Mouse (Mus musculus) embryo, embryonic 9.5 days (tissue): ENCODE measurements around the gene Pfn4.
"Not testable (repeated sequence)": the region's sequence is repeated elsewhere in the genome, so short reads cannot be mapped to it uniquely, and the experiment has no call there.

Source experiments
- DNase-seq: peaks from one replicate; pipeline ENCODE4 v3.0.0-alpha.2; 2017; ENCODE audit errors: extremely low spot score

Gene Pfn4

DNA sequence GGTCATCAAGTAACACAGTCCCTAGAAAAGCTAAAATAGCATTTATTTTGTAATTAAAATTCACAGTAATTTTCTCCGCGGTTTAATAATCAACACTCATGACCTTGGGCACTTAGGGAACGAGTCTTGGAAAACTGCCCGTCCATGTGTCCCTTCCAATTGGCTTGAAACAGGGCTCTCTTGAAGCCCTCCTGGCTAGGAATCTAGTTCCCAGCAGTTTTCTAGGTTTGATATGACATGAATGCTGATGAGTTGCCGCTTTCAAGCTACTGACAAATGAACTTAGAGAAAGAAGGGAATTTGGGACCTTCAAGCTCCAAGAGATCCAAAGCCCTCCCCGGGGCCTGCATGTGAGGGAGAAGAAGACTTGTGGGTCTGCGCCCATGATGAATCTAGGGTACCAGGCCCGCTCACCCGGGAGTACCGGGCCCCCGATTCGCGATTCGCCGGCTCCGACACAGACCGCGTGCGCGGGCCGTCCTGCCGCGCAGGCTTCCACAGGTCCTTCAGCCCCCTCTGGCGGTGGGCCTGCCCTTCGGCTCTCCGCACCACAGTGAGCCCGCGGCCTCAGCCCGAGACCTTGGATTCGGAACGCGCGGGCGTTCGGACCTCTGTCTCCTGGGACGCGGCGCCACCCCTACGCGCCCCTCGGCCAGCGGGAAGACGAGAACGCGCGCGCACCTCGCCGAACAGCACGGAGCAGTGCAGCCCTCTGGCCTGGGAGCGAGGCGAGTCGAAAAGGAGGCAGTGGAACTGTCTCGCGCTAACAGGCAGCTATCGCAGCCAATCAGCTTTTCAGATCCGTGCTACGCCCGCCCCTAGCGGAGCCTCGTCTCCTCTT, at the start of gene Pfn4, which contains the start of gene Fam228b:
Pfn4 (plus strand) TSS at position 531 of the 841 bp plus-strand sequence.
Fam228b (minus strand) TSS at position 776 of the 841 bp plus-strand sequence.
- peak; percentile 98 for DNase-seq

DNA sequence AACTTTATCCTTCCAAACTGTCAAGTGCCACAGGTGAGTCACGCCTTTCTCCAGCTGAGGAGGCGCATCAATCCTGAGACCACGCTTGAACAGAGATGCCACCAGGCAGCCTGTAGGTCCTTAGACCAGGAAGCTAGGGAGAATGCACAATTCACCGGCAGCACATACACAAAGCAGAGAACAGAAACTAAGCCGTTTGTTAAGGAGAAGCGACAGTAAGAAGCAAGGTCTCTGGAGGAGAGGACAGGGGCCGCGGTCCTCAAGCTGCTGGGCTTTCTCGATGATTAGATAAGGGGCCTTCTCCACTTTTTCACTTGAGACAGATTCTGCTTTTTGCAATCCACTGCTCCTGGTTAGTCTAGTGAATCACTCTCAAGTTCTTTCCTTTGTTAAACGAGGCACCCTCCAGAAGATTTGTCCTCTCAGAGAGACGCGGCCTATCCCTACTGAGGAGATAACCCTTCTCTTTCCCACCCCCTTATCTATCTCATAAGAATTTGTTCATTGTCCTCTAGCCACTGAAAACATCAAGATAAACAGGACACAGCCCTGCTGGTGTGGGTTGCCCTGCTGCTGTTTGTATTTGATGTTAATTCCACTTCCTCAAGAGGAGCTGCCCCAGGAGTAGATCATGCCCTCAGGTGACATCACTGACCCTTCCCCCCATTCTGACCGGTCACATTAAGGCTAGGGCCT, 49.6 kb upstream of the Pfn4 start:
- no peak for DNase-seq

DNA sequence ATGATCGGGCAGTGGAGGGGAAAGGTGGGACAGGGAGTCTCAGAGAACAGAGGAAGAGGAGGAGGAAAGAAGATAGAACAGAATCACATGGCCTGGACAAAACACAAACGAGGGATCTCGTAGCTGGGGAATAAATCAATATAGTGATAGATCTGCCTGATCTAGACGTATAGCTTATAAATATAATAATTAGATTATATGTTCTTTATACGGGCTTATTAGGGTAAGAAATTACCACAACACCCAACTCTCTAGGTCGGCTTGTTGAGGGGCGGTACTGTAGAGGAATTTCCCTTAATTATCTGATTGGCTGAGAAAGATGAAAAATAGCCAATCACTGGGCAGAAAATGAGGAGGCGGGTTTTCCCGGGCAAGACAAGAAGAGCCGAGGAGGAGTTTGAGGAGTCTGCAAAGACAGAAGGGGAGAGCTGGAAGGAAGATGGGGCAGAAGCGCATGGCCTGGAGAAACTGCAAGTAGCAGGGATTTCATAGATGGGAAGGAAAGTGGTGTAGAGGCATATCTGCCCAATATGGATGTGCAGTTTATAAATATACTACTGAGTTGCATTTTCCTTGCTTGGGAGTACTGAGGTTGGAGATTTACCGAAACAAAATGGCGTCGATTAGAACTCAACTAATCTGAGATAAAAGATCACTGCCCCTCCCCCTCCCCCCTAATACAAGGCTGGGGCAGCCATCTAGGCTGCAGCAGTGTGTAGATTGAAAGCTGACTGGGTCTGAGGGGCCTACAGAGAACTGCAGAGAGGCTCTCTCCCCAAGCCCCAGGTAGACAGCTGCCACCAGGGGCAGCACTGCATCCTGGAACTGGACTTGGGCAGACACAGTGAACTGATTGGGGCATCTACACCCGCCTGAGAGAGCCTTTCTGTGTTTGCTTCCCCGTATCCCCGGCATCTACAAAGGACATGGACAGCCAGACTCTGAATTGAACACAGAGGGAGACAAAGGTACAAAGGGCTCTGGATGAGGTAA, 48.8 kb upstream of the Pfn4 start:
- DNase-seq = no peak

DNA sequence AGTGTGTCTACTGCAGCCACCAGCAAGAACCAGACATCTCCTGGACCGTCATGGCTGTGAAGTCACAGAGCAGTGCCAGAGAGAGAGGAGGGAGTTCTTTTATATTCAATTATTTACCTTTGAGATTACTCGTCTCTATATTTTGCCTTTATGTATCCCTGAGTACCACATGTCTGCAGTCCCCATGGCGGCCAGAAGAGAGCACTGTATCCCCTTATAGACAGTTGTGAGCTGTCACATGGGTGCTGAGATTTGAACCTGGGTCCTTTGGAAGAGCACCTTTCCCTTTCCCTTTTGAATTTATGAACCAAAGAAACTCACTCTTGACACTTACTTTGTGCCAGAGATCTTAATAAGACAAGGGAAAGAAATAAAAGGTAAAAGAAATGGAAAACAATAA, 39.7 kb upstream of the Pfn4 start:
- no peak for DNase-seq

DNA sequence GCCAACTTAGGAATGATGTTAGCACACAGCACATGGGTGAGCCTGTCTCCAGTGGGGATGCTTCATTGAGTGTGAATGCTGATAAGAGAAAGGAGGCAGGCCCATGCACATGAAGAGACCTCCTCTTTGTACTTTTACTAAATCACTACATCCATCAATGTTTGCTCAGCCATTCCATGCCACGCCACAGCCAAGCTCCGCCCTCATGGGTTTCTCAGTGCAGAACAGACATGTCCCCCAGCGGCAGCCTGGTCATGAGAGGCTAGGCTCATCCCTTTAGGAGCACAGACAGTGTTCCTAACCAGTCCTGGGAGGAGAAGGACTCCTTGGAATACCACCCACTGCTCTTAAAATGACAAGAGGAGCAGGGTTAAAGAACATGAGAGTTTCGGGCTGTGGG, 37.2 kb upstream of the Pfn4 start:
- DNase-seq = no peak

DNA sequence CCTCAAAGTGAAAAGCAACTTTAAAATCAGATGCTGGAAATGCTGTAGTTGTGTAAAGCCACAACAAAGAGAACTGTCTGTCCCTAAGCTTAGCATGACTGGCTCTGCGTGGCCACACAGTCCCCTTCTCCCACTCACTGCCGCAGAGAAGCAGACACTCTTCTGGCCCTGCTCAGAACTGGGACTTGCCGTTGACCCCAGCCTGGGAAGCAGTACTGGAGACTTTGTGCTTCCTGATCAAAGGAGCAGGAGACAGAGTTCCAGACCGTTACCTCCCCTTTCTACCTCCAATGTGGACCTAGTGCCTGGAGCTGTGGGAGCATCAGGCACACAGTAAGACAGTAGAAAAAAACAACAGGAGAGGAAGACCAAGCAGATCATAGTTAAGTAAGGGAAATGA, 36.5 kb upstream of the Pfn4 start:
- DNase-seq = no peak

DNA sequence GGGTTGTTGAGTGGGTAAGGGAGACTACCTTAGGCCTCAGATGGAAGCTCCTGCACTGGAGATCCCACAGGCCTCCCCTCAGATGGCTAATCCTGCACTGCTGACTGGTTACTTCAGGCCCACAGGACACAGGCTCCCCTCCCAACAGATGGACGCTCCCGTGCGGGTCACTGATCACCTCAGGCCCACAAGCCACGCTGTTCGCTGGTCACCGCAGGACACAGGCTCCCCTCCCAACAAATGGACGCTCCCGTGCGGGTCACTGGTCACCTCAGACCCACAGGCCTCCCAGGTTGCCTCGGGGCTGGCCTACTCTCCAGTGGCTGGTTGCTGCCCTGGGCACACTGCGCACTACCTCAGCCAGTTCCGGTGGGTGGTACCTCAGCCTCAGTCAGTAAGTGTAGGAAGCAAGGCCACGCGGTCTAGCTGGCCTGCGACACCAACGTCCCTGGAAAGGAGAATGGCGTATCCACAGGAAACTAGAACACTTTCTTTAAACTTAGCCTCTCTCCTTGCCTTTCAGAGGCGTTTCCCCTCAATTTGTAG, 30.7 kb upstream of the Pfn4 start, which contains the start of gene Fam228a:
Fam228a (minus strand) TSS at position 400 of the 546 bp plus-strand sequence.
- no peak for DNase-seq

DNA sequence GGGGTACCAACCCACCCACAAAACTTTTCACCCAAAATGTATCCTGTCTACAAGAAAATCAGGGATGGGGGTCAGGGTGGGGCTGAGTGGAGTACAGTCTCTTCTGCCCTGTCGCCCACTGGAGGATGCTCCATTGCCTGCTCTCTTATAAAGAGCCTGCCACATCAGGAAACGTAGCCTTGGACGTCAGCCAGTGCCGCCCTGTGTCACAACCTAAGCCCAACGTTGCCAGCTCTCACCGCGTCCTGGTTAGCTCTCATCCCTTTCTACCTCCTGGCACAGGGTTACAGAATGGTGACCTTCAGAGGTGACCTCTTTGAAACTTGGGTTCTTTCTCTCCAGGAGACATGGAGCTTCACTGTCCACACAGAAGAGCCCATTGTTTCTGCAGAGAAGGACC, 28.0 kb upstream of the Pfn4 start:
- no peak for DNase-seq

DNA sequence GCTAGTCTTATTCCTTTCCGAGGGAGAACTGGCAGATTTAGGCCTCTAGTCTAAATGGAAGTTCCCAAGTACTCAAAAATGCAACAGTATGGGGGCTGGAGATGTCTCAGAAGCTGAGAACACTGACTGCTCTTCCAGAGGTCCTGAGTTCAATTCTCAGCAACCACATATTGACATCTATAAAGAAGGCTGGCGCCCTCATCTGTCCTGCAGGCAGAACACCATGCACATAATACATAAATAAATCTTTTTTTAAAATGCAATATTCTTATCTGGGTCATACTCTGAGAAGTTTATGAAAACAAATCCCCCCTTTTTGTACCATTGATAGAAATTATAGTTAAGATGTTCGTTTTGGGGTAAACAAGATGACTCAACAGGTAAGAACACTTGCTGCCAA, 26.6 kb upstream of the Pfn4 start:
- DNase-seq = no peak

DNA sequence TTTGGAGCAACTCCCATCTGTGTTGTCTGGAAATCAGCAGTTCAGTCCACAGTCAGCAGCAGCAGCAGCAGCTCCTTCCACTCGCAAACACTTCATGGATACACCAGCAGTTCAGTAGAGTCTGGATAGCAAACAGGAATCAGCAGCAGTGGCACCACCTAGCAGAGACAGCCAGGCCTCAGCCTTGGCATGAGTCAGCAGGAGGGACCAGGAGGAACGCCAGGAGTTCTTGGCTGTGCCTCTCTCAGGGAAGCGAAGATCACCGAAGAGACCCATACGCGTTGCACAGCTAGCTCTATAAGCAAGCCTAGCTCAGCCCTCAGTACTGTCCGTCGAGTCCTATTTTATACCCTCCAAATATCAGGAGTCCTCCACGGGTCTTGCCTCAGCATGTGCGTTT, 24.3 kb upstream of the Pfn4 start:
- no peak for DNase-seq

DNA sequence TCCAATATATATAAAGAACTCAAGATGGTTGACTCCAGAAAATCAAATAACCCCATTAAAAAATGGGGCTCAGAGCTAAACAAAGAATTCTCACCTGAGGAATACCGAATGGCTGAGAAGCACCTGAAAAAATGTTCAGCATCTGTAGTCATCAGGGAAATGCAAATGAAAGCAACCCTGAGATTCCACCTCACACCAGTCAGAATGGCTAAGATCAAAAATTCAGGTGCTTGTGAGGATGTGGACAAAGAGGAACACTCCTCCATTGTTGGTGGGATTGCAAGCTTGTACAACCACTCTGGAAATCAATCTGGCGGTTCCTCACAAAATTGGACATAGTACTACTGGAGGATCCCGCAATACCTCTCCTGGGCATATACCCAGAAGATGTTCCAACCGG, 14.4 kb upstream of the Pfn4 start:
- not testable (repeated sequence) for DNase-seq

DNA sequence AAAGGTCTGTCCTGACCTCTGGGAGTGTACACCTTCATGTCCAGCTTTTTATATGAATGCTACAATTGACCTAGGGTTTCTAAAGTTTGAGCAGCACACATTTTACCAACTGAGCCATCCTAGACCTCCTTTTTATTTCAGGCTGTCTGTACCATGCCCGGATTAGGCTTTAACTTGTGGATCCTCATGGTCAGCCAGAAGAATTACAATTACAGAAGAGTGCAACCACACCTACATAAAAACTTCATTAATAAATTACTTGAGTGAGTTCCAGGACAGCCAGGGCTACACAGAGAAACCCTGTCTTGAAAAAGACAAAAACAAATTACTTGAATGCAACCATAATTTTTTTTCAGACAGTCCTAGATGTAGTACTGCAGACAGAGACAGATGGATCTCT, 11.8 kb upstream of the Pfn4 start:
- no peak for DNase-seq

DNA sequence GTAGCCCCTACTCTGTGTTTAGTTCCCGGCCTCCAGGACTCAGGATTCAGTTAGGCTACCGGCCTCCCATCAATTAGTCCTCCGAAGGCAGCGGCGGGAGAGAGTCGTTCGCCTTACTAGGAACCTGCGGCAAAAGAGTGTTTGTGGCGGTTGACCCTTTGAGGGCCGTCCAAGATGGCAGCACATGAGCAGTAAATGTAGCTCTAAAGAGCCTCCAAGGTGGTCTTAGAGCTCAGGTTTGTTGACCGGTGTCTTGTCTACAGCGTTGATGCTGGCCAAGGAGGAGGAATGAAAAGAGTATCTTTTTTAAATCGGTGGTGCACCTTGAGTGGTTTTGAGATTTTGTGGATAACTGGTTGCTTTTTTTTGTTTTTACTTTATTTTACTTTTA, 506 bp downstream of the Pfn4 start:
- no peak for DNase-seq

DNA sequence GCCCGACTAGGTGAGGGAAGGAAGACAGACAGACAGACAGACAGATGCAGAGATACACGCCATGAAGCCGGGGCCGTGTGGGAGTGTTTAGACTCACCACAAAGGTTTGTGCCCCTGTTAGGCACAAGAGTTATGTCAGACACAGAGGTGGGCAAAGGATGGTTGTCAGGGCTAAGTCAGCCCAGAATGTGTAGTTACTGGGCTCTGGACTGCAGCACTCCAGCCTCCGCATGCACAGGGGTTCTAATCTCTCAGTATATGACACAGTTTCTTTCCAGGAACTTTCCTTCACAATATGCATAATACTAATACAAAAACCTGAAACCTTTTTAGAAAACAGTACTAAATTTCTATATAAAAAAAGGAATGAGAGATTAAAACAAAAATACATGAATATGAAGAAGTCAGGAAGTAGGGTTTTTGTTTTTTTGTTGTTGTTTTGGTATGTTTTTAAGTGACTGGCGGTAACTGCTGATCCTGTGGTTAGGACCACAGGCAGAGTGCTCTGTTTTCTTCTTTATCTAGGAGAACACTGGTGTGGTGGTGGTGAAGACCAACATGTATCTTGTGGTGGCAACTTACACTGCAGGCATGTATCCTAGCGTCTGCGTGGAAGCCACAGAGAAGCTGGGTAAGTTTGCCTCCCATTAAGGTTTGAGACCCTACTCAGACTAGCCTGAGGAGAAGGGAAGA, 6.2 kb downstream of the Pfn4 start:
- DNase-seq = no peak

DNA sequence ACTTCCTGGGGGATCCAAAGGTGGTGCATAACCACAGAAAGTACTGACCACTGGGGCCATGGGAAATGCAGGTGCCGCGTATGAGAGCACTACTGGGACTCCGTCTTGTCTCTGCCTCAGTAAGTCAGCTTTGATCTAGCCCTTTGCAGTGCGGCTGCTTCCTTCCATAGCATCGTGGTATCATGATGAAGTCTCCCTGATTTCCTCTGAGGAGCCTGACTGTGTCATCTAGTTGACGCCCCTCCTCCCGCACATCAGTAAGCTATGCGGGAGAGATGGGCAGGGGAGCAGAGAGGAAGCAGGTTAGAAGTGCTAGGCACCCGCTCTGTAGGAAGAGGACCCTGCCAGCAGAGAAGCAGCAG, 6.7 kb downstream of the Pfn4 start:
- no peak for DNase-seq

DNA sequence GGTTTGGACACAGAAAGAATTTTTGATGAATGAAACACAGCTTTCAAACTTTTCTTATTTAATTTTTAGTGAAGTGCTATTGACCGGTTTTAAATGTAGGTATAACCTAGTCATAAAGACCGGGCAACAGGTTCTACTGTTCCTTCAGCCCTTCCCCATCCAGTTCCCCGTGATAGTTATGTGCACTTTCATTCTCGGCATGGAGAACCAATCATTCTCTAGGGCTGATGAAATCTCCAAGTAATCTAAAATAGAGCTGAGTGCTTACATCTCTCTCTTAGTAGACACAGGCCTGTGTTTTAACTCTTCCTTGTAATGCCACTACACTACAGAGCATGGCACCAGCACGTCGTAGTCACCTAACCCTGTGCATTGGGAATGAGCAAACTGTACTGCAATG, 8.9 kb downstream of the Pfn4 start:
- DNase-seq = no peak

DNA sequence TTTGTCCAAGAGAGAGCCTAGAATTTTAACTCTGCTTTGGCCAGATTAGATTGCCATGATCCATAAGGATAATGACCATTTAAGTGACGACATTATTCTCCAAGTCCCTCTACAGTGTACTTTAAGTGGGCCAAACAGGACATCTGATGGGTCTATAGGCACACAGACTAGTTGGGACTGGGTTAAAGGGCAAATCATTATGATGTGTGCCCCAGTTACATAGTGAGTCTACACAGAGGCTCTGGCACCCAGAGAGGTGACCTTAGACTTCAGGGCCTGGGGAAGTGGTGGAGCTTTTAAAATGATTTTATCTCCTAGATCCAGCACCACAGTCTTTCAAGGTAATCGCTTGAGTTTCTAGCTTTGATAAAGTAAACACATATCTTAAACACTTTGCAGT, 11.4 kb downstream of the Pfn4 start:
- DNase-seq = no peak

DNA sequence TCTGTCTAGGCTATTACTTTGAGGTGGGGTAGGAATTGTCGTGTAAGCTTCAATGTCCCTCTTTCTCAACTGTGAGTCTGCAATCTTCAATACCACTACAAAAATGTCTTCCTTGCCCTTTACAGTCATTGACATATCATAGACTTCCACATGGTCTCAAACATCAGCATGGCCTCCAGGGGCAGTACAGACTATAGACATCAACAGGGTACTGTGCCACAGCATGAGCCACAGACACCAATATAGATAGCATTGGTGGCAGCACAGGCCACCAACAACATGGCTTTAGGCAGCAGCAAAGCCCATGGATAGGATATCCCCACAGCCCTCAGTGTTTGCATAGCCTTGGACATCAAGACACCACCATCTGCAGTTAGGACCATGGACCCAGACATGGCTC, 12.4 kb downstream of the Pfn4 start:
- DNase-seq = no peak

DNA sequence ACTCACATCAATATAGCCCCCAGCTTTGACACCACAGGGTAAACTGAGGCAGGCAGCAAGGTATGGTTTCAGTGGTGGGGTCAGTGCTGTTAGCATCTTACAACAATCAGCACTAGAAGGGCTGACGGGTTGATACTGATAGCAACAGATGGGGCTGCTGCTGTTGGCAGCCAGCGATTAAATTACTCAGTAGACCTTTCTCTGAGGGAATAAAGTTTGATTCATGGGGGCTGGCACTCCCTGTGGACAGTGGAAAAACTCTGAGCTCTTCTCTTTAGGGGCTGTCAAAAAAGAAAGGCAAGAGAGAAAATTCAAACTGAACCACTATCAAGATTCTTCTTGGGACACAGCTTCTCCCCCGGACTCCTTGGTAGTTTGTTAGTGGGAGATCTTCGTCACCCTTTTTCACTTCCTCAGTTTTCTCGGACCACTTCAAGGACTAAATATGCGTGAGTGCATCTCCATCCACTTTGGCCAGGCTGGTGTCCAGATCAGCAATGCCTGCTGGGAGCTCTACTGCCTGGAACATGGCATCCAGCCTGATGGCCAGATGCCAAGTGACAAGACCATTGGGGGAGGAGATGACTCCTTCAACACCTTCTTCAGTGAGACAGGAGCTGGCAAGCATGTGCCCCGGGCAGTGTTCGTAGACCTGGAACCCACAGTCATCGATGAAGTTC, 13.0 kb downstream of the Pfn4 start:
- DNase-seq = not testable (repeated sequence)

DNA sequence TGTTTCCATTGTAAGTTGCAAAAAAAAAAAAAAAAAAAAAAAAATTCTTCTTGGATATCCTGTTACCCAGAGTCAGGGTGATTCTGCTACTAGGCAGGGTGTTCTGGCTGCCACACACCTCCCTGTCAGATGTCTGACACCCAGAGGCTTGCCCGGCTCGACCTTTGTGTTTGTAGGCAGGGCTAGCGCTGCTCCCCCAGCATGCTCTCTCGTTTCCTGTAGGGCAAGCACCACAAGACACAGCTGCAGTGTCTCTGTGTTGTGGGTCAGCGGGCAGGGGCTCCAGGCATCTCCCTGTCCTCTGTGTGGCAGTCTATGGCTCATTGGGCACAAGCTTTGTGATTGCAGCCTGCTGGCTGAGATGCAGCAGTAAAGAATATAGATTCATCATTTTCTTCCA, 14.8 kb downstream of the Pfn4 start:
- no peak for DNase-seq

DNA sequence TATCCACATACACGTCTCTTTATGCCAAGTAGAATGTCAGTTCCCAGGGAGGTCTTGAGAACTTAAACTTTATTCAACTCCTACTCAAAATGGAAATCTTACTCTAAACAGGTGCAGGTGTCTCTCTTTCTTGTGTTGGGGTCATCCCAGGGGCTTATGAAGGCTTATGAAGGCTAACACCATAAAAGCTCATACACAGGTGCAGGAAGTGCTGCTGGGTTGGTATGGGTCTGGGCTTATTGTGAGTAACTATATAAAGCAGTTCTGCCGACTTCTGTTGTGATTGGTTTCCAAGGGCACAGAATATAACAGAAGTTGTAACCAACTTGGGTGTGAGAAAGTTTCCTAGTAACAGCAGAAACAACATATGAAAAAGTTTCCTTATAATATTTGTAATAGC, 15.6 kb downstream of the Pfn4 start:
- no peak for DNase-seq
